ENCODE assay signal across 8 mouse cellular contexts in the genomic region with DNA sequence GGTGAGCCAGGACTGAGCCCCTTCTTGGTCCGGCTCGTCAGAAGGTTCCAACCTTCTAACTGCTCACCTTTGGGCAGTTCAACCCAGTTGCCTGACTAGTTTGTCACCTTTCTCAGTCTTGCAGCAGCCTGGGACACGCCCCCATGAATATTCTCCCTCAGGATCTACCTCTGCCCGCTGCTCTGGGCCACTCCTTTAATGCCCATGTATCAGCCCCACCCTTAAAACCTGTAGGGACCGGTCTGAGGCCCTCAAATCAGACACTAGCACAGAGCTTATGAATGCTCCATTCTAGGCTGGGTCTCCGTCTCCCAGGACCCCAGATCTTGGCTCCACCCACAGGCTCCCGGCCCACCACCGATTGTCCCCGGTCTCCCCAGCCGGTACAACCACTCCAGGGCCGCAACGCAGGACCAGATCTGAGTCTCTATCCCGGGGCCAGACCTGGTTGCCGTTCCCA. TPM values are rescaled to one million over a fixed set of nuclear protein-coding genes. Genes with fewer than 3 reads are reported as not detected.
DNase-seq lines count a peak whose midpoint lies in the region; ATAC-seq lines count a peak whose summit lies in the region.

No protein-coding gene starts in this region.

- 10% methylated on average over 14 of the region's 14 CpGs for WGBS in forebrain, embryonic 13.5 days
- WGBS in limb, embryonic 15.5 days: 7% methylated on average over 14 of the region's 14 CpGs
- 10% methylated on average over 14 of the region's 14 CpGs for WGBS in neural tube, embryonic 15.5 days

- H3K4me2 ChIP-seq in forebrain, embryonic 13.5 days: peak overlapping the region; percentile 96
- H3K4me2 ChIP-seq in limb, embryonic 15.5 days: peak overlapping the region; percentile 90
- H3K4me2 ChIP-seq in neural tube, embryonic 15.5 days: peak overlapping the region; percentile 82

- H3K4me1 ChIP-seq in forebrain, embryonic 13.5 days: peaks cover 52% of the 10 kb centered on the region
- H3K4me1 ChIP-seq in limb, embryonic 15.5 days: peaks cover 54% of the 10 kb centered on the region
- H3K4me1 ChIP-seq in neural tube, embryonic 15.5 days: peaks cover 61% of the 10 kb centered on the region

- H3K27ac ChIP-seq in forebrain, embryonic 13.5 days: peak overlapping the region; percentile 51
- peak overlapping the region; percentile 77 for H3K27ac ChIP-seq in limb, embryonic 15.5 days
- peak overlapping the region; percentile 70 for H3K27ac ChIP-seq in neural tube, embryonic 15.5 days (replicated peaks)

- DNase-seq in 3T3-L1 (ENCODE audit: low read depth, low spot score) (peak; percentile 43), ES-CJ7 (ENCODE audit: low read depth, low spot score) (peak; percentile 91)
- no peak for DNase-seq in embryo, embryonic 10.5 days (ENCODE audit: low spot score)
- no peak for DNase-seq in thymus, adult 18-20 months
- DNase-seq in cerebellum, adult 11-12 months: no peak

- ATAC-seq in forebrain, embryonic 13.5 days: peak; percentile 44
- ATAC-seq in limb, embryonic 15.5 days (ENCODE audit: insufficient number of reproducible peaks, low FRiP score, low TSS enrichment, low read depth): peak; percentile 16; the same call in 1 of the 2 replicates
- ATAC-seq in neural tube, embryonic 15.5 days (ENCODE audit: low FRiP score): peak; percentile 48

- peaks cover 46% of the 10 kb centered on the region for H3K36me3 ChIP-seq in forebrain, embryonic 13.5 days (ENCODE audit: poor library complexity, severe bottlenecking)
- H3K36me3 ChIP-seq in limb, embryonic 15.5 days: peaks cover 49% of the 10 kb centered on the region
- H3K36me3 ChIP-seq in neural tube, embryonic 15.5 days: peaks cover 42% of the 10 kb centered on the region

- H3K9me3 ChIP-seq in forebrain, embryonic 13.5 days (replicated peaks): no peaks in the 10 kb centered on the region
- no peaks in the 10 kb centered on the region for H3K9me3 ChIP-seq in limb, embryonic 15.5 days
- no peaks in the 10 kb centered on the region for H3K9me3 ChIP-seq in neural tube, embryonic 15.5 days (replicated peaks)

- no peaks in the 10 kb centered on the region for H3K27me3 ChIP-seq in forebrain, embryonic 13.5 days
- H3K27me3 ChIP-seq in limb, embryonic 15.5 days: no peaks in the 10 kb centered on the region
- no peaks in the 10 kb centered on the region for H3K27me3 ChIP-seq in neural tube, embryonic 15.5 days (replicated peaks)

- peak overlapping the region; percentile 79 for H3K9ac ChIP-seq in forebrain, embryonic 13.5 days
- H3K9ac ChIP-seq in limb, embryonic 15.5 days: peak overlapping the region; percentile 68
- H3K9ac ChIP-seq in neural tube, embryonic 15.5 days (replicated peaks): peak overlapping the region; percentile 75

- peak overlapping the region; percentile 69 for H3K4me3 ChIP-seq in forebrain, embryonic 13.5 days
- peak overlapping the region; percentile 73 for H3K4me3 ChIP-seq in limb, embryonic 15.5 days
- peak overlapping the region; percentile 79 for H3K4me3 ChIP-seq in neural tube, embryonic 15.5 days (replicated peaks)

RNA-seq across cellular contexts. Expression of a gene that starts 0.6 kb away (rescaled TPM):
- 808 and 823 TPM in 2 replicates for polyA plus RNA-seq in forebrain, embryonic 13.5 days (2015; fragmentation: Nextera tagmentation; extraction: Ambion mirVana)
- polyA plus RNA-seq in limb, embryonic 15.5 days (2015; fragmentation: Nextera tagmentation; extraction: Ambion mirVana): 942 and 1,034 TPM in 2 replicates
- 573 and 682 TPM in 2 replicates for polyA plus RNA-seq in neural tube, embryonic 15.5 days (2015; fragmentation: Nextera tagmentation; extraction: Ambion mirVana)

RNA-seq across cellular contexts. Expression of a gene that starts 3.1 kb away (rescaled TPM):
- 25.3 and 29.7 TPM in 2 replicates for polyA plus RNA-seq in forebrain, embryonic 13.5 days (2015; fragmentation: Nextera tagmentation; extraction: Ambion mirVana)
- 38.5 and 39.7 TPM in 2 replicates for polyA plus RNA-seq in limb, embryonic 15.5 days (2015; fragmentation: Nextera tagmentation; extraction: Ambion mirVana)
- polyA plus RNA-seq in neural tube, embryonic 15.5 days (2015; fragmentation: Nextera tagmentation; extraction: Ambion mirVana): 23.0 and 25.7 TPM in 2 replicates

RNA-seq across cellular contexts. Expression of a gene that starts 6.4 kb away (rescaled TPM):
- 1.3 TPM in 2 replicates for polyA plus RNA-seq in forebrain, embryonic 13.5 days (2015; fragmentation: Nextera tagmentation; extraction: Ambion mirVana)
- polyA plus RNA-seq in limb, embryonic 15.5 days (2015; fragmentation: Nextera tagmentation; extraction: Ambion mirVana): 0.76 and 0.78 TPM in 2 replicates
- polyA plus RNA-seq in neural tube, embryonic 15.5 days (2015; fragmentation: Nextera tagmentation; extraction: Ambion mirVana): 0.50 and 1.5 TPM in 2 replicates

RNA-seq across cellular contexts. Expression of a gene that starts 9.8 kb away (rescaled TPM):
- 2.5 and 3.0 TPM in 2 replicates for polyA plus RNA-seq in forebrain, embryonic 13.5 days (2015; fragmentation: Nextera tagmentation; extraction: Ambion mirVana)
- 4.3 and 4.7 TPM in 2 replicates for polyA plus RNA-seq in limb, embryonic 15.5 days (2015; fragmentation: Nextera tagmentation; extraction: Ambion mirVana)
- 3.3 and 3.9 TPM in 2 replicates for polyA plus RNA-seq in neural tube, embryonic 15.5 days (2015; fragmentation: Nextera tagmentation; extraction: Ambion mirVana)

RNA-seq across cellular contexts. Expression of a gene that starts 11.0 kb away (rescaled TPM):
- not detected in 2 replicates for polyA plus RNA-seq in forebrain, embryonic 13.5 days (2015; fragmentation: Nextera tagmentation; extraction: Ambion mirVana)
- polyA plus RNA-seq in limb, embryonic 15.5 days (2015; fragmentation: Nextera tagmentation; extraction: Ambion mirVana): not detected in 2 replicates
- polyA plus RNA-seq in neural tube, embryonic 15.5 days (2015; fragmentation: Nextera tagmentation; extraction: Ambion mirVana): not detected in 2 replicates

Comparison
In these comparisons a context has a peak if more than half of its experiments do, and no peak if none do; other contexts are left out.
1. DNase-seq: peak in 3T3-L1 (single experiment) and ES-CJ7 (single experiment); none in embryo, embryonic 10.5 days (single experiment), thymus, adult 18-20 months (0 of 2) and cerebellum, adult 11-12 months (single experiment).
2. Peak in every context shown above with its lines, with median percentiles within 50 percentile points of each other: ATAC-seq, H3K27ac ChIP-seq, H3K4me2 ChIP-seq, H3K4me3 ChIP-seq and H3K9ac ChIP-seq.